Mouse (Mus musculus): ENCODE measurements at regions not wholly inside any gene's neighbourhood (a gene's known extent, or its start where the extent isn't known, plus 50 kb on each side); places are given as distances from the start of the nearest gene placed in this dataset.

GRCm38 (mm10) chr14:71473907-71474306, 874.3 kb upstream of the Fam160b2 start:
- DNase-seq (ENCODE audit: low read depth, low spot score): no peak

- no peak for DNase-seq (ENCODE audit: low read depth, low spot score)
Observed at GRCm38 (mm10) chr14:71432364-71432763, 832.7 kb upstream of the Fam160b2 start.
